Mouse (Mus musculus) embryo, embryonic 9.5 days (tissue): ENCODE data around the gene Fgf3.

Source experiments
- DNase-seq: peaks from one replicate; pipeline ENCODE4 v3.0.0-alpha.2; 2017; ENCODE audit errors: extremely low spot score

The Fgf3 gene

DNA sequence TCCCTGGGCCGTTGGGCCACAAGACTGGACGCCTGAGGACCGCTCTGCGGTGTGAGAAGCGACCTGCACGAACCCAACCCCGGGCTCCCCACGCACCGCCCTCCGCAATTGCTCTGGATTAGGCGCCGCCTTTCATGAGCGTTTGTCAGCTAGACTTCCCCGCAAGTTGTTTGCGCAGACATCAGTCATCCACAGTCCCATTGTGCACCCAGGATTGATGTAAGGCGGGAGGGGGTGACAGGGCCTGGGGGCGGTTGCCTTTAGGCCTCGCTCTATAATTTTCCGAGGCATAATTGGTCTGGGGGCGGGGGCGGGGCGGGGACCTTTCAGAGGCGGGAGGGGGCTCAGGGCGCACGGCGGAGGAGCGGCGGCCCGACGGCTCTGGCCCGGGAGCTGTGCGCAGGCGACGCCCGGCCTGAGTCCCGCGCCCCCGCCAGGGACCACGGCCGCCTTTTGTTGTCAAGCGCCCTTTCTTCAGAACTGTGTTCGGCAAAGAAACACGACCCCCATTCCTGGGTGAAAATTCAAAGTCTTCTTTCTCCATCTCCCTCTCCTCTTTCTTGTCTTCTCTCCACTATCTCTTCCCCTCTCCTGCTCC is at the start of gene Fgf3:
Gene Fgf3, plus strand, starts transcription at position 193 of the 598 bp plus-strand sequence.
- DNase-seq = no peak

DNA sequence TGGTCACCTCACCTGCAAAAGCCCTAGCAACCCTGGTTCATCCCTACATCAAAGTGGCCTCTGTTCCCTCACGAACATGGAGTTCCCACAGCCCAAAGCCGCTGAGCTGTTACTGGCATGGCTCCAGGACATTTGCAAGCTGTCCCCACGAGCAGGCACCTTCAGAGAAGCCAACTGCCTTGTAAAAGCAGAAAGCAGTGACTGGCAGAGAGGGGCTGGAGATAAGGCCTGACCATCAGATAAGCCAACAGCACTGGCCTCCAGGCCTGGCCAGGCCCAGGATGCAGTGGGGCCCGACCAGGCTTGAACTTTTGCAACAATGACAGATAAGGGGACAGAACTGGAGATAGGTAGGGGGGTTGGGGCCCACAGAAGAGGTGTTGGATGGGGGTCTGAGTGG is 49.3 kb upstream of the Fgf3 start:
- DNase-seq = no peak

- peak; percentile 53 for DNase-seq
Measured at GRCm38 (mm10) chr7:144789601-144790556, 48.0 kb upstream of the Fgf3 start.

- no peak for DNase-seq
Measured at GRCm38 (mm10) chr7:144791426-144791825, 46.5 kb upstream of the Fgf3 start.

DNA sequence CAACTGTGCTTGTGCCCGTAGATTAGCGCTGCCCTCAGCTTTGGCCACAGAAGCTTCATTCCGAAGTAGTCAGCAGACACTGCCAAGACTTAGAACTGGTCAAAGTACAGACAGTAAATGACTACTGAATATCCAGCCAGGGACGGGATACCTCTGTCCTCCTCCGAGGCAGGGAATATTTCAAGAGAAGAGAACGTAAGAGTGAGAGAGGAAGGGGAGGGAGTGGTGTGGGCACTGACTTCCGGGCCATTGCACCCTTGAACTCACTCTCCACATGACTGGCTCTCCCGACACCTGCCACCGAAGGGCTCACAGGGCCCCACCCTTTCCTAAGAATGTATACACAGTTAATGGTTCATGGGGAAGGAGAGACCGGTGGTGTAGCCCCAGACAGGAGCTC is 44.6 kb upstream of the Fgf3 start:
- DNase-seq = no peak

DNA sequence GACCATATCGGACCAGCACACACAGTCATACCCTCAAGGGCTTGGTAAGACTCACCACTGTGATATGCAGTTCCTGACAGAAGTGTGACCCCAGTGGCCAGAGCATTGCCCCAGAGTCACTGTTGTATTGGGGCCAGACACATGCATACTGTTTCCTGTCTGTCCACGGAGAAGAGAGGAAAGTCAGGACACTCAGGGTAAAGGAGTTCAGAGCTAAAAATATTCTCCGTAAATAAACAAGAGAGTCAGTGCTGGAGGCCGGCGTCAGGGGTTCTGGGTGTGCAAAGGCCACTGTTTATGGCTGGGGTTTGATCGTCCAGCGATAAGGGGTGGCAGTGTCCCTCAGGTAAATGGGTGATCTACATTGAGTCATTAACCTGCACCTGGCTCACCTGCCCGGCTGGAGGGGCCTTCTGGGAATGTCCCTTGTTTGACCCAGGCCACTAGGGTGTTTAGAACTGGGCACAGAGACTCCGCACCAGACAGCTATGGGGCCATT is 41.9 kb upstream of the Fgf3 start:
- no peak for DNase-seq

DNA sequence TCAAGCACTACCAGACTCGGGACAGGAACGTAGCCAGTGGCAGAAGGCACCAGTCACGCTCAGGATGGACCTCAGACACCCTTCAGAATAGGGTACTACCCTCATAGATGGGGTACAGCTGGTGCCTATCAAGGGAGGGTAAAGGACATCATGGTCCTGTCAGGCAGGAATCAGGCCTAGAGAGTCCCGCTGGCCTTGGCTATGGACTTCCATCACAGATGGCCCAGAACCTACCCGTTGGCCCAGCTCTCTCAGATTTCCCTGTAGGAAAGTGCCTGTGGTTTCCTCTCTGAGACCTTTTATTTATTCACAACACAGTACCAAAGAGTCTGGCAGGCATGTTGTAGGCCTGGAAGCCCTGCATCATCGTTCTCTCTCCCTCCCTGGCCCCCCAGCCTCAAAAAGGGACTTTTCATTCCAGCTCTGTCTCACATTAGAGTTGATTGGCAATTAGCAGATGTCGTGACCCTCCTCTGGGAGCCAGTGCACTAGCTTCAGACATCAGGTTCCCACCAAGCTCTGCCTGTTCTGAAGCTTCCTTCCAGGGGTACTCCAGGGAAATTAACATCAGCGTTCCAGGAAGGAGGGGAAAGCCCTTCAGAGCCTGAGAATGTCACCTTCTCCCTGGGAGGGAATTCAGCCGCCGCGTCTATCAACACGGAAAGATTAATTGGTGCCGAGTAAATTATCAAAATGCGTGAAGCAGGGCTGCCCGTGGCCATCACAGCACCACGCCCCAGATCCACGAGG is 40.7 kb upstream of the Fgf3 start:
- DNase-seq = no peak

- peak; percentile 49 for DNase-seq
Measured at GRCm38 (mm10) chr7:144798471-144798870, 39.4 kb upstream of the Fgf3 start.

GRCm38 (mm10) chr7:144807036-144807435 is 30.8 kb upstream of the Fgf3 start:
- no peak for DNase-seq

DNA sequence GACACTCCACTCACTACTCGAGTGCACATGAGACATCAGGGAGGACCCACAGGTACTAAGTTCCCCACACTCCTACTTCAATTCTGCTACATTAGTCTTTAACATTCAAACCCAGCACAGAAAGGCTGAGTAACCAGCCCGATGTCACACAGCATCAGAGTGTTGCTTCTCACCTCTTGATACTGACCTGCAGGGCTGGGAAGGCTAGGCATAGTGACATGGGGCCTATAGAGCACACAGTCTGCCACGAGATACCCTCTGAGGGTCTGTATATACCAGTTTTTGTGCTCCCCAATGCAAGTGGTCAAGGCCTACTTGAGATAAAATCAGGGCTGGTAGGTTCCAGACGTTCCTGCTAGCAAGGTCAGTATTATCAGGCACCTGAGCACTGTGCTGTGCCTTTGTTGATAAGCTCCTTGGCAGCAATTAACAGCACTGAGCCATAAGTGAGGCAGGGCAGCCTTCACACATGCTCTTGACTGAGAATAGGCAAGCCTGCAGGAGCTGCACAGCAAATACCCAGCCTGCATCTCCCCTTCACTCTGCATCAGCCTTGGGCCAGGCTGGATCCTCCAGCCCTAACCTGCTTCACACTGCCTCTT is 29.8 kb upstream of the Fgf3 start:
- no peak for DNase-seq

DNA sequence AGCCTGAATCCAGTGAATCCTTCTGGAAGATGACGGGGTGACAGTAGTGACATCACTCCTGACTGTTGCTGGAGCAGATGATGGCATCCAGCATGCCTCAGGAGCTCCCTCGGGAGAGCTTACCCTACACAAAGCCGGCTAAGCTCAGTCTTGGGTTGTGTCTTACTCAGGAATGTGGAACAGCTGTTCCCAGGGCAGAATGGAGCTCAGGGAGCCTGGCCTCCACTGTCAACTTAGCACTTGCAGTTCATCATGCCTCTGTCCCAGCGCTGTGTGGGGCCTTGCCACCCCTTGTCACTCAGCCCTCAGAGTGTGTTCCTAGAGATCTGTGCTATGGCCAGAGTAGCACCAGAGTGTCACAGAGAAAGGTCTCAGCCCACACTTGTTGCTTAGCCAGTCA is 26.4 kb upstream of the Fgf3 start:
- no peak for DNase-seq

GRCm38 (mm10) chr7:144821901-144822300 is 16.0 kb upstream of the Fgf3 start:
- no peak for DNase-seq

GRCm38 (mm10) chr7:144823988-144824387 is 13.9 kb upstream of the Fgf3 start:
- DNase-seq = no peak

DNA sequence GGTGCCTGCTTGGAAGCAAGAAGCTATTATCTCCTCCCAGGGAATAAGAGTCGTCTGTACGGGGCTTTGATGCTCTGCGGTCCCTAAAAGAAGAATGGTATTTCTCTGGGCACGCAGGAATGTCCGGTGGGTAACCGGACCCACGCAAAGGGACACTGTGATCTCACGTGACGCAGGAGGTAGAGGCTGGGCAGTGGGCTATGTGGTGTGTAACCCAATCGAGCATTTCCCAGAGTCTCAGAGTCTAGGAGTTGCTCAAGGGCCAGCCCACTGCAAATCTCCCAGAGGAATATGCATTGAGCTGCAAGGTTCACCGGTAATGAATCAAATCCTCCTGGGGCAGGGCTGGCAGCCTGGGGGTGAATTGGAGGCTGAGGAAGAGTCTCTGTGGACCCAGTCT is 9.5 kb upstream of the Fgf3 start:
- no peak for DNase-seq

DNA sequence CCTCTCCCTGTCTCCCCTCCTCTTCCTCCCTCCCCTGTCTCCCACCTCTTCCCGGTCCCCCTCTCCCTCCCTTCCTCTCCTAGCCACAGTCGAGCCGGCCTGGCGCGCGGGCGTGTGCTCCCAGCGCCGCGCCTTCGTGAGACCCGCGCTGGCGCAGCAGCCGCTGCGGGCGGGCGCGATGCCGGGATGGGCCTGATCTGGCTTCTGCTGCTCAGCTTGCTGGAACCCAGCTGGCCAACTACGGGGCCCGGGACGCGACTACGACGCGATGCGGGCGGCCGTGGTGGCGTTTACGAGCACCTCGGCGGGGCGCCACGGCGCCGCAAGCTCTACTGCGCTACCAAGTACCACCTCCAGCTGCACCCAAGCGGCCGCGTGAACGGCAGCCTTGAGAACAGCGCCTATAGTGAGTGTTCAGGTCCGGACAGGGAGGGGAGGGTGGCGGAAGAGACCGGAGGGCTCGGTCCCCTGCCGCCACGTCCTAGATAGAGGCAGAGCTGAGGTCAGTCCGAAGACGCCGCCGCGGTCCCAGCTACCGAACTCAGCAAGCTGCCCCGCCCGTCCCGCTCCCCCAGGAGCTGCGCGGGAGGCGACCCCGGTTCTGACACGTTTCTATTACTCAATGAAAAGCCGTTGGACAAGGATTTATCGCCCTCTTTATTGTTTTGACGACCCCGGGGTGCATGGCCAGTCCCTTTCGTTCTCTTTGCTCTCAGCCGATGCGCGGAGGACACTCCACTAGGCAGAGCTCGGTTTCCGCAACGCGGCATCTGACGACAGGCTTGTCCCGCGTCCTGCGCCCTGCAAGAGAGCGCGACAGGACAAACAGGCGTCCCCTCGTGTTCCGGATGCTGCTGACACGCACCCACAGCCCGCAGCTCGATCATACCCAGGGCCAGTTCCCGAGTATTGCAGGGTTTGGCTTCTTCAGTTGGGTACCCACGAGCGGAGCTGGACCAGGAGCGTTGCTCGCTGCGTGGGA is 930 bp downstream of the Fgf3 start:
- DNase-seq = peak; percentile 66

DNA sequence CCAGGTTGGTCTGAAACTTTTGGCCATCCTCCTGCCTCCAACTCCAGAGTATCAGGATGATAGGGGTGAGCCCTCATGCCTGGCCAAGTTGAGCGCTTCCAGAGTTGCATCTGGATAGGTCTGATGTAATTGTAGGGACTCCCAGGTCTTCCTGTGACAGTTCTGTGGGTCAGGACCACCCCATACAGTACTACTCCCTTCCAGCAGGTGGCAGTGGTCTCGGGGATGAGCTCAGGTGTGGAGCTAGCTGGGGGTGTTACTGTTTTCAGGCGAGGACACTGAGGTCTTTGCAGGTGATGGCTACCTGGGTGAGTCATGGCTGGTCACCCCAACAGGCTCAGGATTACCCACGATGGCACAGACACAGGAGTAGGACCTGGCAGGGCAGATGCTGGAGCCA is 8.3 kb downstream of the Fgf3 start:
- peak; percentile 45 for DNase-seq

- DNase-seq = no peak
Measured at GRCm38 (mm10) chr7:144847067-144847466, 9.2 kb downstream of the Fgf3 start, which contains the start of gene Fgf4. Fgf4 (plus strand) TSS chr7:144847367.

- DNase-seq = no peak
Measured at GRCm38 (mm10) chr7:144851321-144851720, 13.4 kb downstream of the Fgf3 start.

GRCm38 (mm10) chr7:144854966-144855365 is 17.1 kb downstream of the Fgf3 start:
- DNase-seq = no peak

DNA sequence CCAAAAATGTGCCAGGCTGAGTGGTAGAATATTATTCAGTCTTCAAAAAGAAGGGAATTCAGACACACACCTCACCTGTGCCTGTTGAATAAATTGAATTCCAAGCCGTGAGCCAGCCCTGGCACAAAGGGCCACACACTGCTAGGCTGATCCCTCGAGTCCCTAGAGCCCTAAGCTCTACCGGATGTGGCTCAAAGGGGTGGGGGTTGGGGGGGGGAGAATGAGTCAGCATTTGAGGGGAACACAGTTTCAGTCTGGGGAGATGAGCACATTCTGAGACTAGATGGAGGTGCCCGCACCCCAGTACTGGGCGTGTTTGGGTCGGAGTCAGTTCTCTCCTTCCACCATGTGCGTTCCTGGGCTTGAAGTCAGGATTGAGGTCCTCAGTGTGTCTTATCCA is 19.3 kb downstream of the Fgf3 start:
- no peak for DNase-seq
